Mouse (Mus musculus) gastrocnemius, adult 2 months (tissue): ENCODE measurements around the gene Sirt2. TPM values are rescaled to one million over a fixed set of nuclear protein-coding genes. Genes with fewer than 3 reads are reported as not detected.
A peak's percentile ranks its signal among the peaks of the same experiment; 100 is the strongest.

Experiments used
- DNase-seq: peaks from one replicate; pipeline ENCODE4 v3.0.0; 2022
- H3K27ac ChIP-seq: fragments of 200-600 bp; 2 replicates; pipeline ENCODE4 v1.8.1; 2022; ENCODE audit warnings: mild to moderate bottlenecking
- H3K4me3 ChIP-seq: fragments of 200-600 bp; 2 replicates; pipeline ENCODE4 v1.8.1; 2022; ENCODE audit warnings: mild to moderate bottlenecking, moderate library complexity
- CTCF ChIP-seq: fragments of 200-600 bp; IDR thresholded peaks from 2 replicates; pipeline ENCODE4 v1.8.1; 2022; ENCODE audit warnings: antibody characterized with exemption, mild to moderate bottlenecking, moderate library complexity
- intact Hi-C: fragments of 180-260 bp; cut with DNase I; formaldehyde crosslinking; loops from one replicate; pipeline ENCODE4 v1.15.1; 2025
- total RNA-seq, 2 experiments: library from RNA; stranded (reverse); gene quantifications; 2 replicates each; pipeline ENCODE4 v1.2.3; 2021

The Sirt2 gene
- total RNA-seq, 2 experiments from 2014 or later = 91.0 to 92.5 TPM

DNA sequence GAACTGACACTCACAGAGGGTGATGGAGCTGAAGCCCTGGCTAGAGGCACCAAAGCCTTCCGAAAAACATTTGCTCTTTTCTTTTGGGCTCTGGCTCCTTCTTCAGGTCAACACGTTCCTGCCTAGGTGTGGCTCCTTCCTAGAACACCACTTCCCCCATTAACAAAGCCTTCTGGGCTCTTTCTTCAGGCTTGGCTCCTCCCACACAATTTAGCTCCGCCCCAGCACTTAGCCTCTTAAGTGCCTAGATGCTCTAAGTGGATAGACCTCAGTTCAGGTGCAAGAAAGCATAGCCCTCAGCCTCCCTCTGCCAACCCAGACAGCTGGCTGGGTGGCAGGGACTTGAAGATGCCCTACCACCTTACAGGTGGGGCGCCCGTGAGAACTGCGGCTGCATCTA lies 30.8 kb upstream of the Sirt2 start:
- no peak overlapping the region for H3K4me3 ChIP-seq
- DNase-seq = no peak
- H3K27ac ChIP-seq = no peak overlapping the region
- TF ChIP-seq CTCF = no peak
- intact Hi-C loops = no loop called here

GRCm38 (mm10) chr7:28739829-28740228 lies 26.7 kb upstream of the Sirt2 start:
- intact Hi-C loops = no loop called here
- DNase-seq = no peak
- H3K4me3 ChIP-seq = no peak overlapping the region
- no peak for TF ChIP-seq CTCF
- H3K27ac ChIP-seq = no peak overlapping the region

- intact Hi-C loops = no loop called here
- Histone ChIP-seq H3K27ac (peak overlapping the region; percentile 99), H3K4me3 (peak overlapping the region; percentile 90)
- TF ChIP-seq CTCF = no peak
- DNase-seq = no peak
These were observed 25.6 kb upstream of the Sirt2 start for GRCm38 (mm10) chr7:28740949-28741348.

DNA sequence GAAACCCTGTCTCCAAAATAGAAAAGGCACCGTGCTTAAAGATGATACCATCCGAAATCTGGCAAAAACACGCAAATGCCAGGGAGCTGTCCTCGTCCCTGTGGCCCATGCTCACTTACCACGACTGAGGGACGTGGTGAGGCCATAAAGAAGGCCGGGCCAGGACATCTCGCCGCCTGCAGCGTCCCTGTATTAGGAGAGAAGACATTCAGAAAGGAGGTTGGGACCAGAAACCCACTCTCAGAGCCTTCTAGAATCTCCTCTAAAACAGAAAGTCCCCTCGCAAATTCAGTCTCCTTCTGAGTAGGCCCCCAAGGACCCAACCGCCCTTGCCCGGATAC lies 25.2 kb upstream of the Sirt2 start:
- Histone ChIP-seq H3K27ac (peak overlapping the region; percentile 99), H3K4me3 (peak overlapping the region; percentile 90)
- DNase-seq = peak; percentile 47
- intact Hi-C loops = no loop called here
- no peak for TF ChIP-seq CTCF

DNA sequence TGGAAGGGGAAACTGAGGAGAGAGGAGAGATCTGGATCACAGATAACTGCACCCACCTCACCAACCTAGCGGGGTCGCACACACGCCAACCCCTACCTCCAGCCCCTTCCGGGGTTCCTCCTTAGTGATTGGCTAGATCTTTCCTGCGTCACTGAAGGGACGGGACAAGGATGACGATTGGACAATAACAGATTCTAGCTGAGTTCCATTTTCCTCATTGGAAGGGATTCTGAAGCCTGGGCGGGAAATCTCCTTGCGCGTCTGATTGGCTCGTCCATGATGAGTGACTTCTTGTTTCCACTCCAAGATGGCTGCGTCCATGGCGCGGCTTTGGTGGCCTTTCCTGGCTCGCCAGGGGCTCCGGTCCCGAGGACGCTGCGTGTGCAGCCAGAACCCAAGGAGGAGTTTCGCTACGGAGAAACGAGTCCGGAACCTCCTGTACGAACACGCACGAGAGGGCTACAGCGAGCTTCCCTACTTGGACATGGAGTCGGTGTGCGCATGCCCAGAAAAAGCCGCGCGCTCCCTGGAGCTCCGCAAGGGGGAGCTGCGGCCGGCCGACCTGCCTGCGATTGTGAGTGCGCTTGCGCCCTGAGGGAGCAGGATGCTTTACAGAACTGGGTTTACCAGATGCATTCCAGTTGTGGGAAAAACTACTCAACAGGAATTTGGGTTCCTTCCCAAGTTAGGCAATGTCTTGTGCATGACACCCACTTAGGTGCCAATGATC lies 24.7 kb upstream of the Sirt2 start, which contains the start of the genes Mrps12 and Sars2:
Mrps12 (minus strand) TSS at position 112 of the 730 bp plus-strand sequence.
Sars2 (plus strand) TSS at position 284 of the 730 bp plus-strand sequence.
- H3K4me3 ChIP-seq = peak within 1 kb of the TSS; percentile 90
- intact Hi-C loops = no loop called here
- peak within 1 kb of the TSS; percentile 99 for H3K27ac ChIP-seq
- peak; percentile 96 for DNase-seq
- TF ChIP-seq CTCF = peak; percentile 97

GRCm38 (mm10) chr7:28749935-28750334 lies 16.6 kb upstream of the Sirt2 start:
- intact Hi-C loops = no loop called here
- Histone ChIP-seq H3K27ac (no peak overlapping the region), H3K4me3 (no peak overlapping the region)
- TF ChIP-seq CTCF = no peak
- no peak for DNase-seq

GRCm38 (mm10) chr7:28756079-28756478 lies 10.5 kb upstream of the Sirt2 start, which contains the start of gene Ccer2:
TSS of gene Ccer2 (plus strand) at chr7:28756174.
- intact Hi-C loops = no loop called here
- H3K27ac ChIP-seq = no peak within 1 kb of the TSS
- DNase-seq = no peak
- TF ChIP-seq CTCF = no peak
- no peak within 1 kb of the TSS for H3K4me3 ChIP-seq

DNA sequence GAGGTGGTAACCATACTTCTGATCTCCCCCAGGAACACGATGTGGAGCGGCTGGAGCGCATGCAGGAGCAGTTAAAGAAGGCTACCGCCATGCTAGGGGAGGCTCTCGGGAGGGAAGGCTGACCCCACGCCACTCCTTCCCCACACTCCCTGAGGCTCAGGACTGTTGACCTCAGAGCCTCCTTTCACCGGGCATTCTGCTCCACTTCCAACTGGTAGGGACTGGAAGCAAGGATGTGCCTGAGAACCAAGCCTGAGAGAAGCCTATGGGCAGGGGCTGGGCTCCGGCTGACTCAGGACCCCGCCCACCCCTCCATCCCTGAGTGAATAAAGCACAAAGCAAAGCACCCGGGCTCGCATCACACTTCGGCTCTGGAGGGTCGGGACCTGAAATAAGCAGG lies 7.9 kb upstream of the Sirt2 start:
- Histone ChIP-seq H3K4me3 (no peak overlapping the region), H3K27ac (no peak overlapping the region)
- no peak for TF ChIP-seq CTCF
- intact Hi-C loops = no loop called here
- no peak for DNase-seq

GRCm38 (mm10) chr7:28761907-28762306 lies 4.6 kb upstream of the Sirt2 start:
- no peak for TF ChIP-seq CTCF
- no peak for DNase-seq
- intact Hi-C loops = loop anchor here (2.0 to 10.0 kb wide), 2 partner anchors 17 to 413 kb away; partner anchors contain the start of genes Ggn and Spred3
- Histone ChIP-seq H3K27ac (no peak overlapping the region), H3K4me3 (no peak overlapping the region)

- peak overlapping the region; percentile 91 for H3K4me3 ChIP-seq
- H3K27ac ChIP-seq = peak overlapping the region; percentile 97
- intact Hi-C loops = loop anchor here (10.0 kb wide), 1 partner anchor 410 kb away; the partner anchor contains the start of genes Ggn and Spred3
- DNase-seq = no peak
- TF ChIP-seq CTCF = no peak
These were observed 1.3 kb upstream of the Sirt2 start for GRCm38 (mm10) chr7:28765211-28765610.

DNA sequence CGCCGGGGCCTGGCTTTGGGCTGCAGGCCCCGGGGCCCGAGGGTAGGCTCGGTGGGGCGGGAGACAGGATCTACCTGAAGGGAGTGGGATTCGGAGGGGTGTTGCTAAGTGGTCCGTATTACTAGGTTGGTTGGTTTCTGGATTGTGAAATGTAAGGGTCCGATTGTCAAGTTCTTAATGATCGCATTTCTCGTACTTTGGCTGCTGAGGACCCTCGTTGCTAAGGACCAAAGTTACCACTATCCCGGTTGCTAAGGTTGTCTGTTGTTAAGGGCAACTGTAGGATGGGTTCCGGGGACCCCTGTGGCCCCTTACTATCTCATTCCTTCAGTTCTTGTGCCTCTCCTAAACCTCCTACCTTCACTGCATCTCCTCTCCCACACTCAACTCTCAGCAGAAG lies 375 bp downstream of the Sirt2 start:
- no peak for DNase-seq
- TF ChIP-seq CTCF = no peak
- Histone ChIP-seq H3K4me3 (peak overlapping the region; percentile 91), H3K27ac (peak overlapping the region; percentile 97)
- intact Hi-C loops = loop anchor here (10.0 kb wide), 1 partner anchor 408 kb away; the partner anchor contains the start of genes Ggn and Spred3

GRCm38 (mm10) chr7:28767462-28767965 lies 979 bp downstream of the Sirt2 start, which contains the start of gene Nfkbib:
TSS of gene Nfkbib (minus strand) at chr7:28767512.
- no peak for DNase-seq
- intact Hi-C loops = loop anchor here (10.0 kb wide), 1 partner anchor 407 kb away; the partner anchor contains the start of genes Ggn and Spred3

DNA sequence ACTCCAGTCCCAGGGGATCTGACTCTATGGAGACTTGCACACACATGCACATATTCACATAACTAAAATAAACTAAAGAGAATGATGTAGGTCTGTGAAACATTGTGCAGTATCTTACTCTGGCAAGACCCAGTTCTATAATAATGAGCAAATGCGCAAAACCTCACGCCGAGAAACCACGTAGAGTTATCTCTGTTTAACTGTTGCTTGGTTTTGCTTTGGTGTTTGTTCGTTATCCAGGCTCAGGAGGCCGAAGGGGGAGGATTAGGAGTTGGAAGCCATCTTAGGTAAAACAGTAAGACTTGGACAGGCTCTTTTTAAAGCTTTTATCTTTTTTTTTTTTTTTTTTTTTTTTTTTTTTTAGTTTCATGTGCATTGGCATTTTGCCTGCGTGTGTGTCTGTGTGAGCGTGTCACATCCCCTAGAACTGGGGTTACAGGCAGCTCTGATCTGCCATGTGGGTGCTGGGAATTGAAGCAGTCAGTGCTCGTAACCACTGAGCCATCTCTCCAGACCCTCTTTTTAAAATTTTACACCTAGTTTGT lies 3.0 kb downstream of the Sirt2 start:
- DNase-seq = no peak
- intact Hi-C loops = loop anchor here (10.0 kb wide), 1 partner anchor 405 kb away; the partner anchor contains the start of genes Ggn and Spred3
- no peak for TF ChIP-seq CTCF
- H3K4me3 ChIP-seq = no peak overlapping the region
- no peak overlapping the region for H3K27ac ChIP-seq

More at GRCm38 (mm10) chr7:28767462-28767965, 979 bp downstream of the Sirt2 start, which contains the start of gene Nfkbib:
- peak within 1 kb of the TSS; percentile 91 for H3K4me3 ChIP-seq
- TF ChIP-seq CTCF = no peak
- peak within 1 kb of the TSS; percentile 97 for H3K27ac ChIP-seq
